Mouse (Mus musculus) heart, postnatal 0 days (tissue): ENCODE results near the gene Ccnf.

Source experiments
- CTCF ChIP-seq: IDR thresholded peaks from 2 replicates; pipeline ENCODE4 v1.5.1; 2016; ENCODE audit warnings: antibody characterized with exemption, control low read depth, low read depth
- EP300 ChIP-seq: IDR thresholded peaks from 2 replicates; pipeline ENCODE4 v1.6.1; 2016; ENCODE audit warnings: antibody characterized with exemption, low read depth

- TF ChIP-seq CTCF, result no peak
- no peak for TF ChIP-seq EP300
Measured at GRCm38 (mm10) chr17:24208641-24209042, 42.6 kb downstream of the Ccnf start.
